Mouse (Mus musculus) fat pad, adult 2 months (tissue): ENCODE measurements at regions not wholly inside any gene's neighbourhood (a gene's known extent, or its start where the extent isn't known, plus 50 kb on each side); places are given as distances from the start of the nearest gene placed in this dataset.

Experiments used
- DNase-seq: peaks from one replicate; pipeline ENCODE4 v3.0.0-alpha.2; 2011; ENCODE audit warnings: low read depth, low spot score; ENCODE audit errors: extremely low read depth

DNA sequence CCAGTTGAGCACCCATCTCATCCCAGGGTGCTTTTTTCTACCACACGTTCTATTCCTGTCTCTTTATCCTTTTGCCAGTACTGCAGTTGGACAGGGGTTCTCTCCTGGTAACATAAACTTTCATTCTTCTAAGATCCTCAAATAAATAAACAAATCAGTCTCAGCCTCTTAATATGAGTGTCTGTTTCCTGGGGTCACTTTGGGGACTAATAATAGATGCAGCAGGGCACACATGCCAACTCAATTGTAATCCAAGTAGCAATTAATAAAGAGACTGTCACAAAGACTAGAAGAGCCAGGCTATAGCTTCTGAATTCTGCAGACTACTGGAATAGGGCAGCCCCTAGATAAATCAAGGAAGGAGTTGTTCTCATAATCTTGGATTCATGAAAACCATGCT, 108.9 kb downstream of the Uchl5 start:
- no peak for DNase-seq

DNA sequence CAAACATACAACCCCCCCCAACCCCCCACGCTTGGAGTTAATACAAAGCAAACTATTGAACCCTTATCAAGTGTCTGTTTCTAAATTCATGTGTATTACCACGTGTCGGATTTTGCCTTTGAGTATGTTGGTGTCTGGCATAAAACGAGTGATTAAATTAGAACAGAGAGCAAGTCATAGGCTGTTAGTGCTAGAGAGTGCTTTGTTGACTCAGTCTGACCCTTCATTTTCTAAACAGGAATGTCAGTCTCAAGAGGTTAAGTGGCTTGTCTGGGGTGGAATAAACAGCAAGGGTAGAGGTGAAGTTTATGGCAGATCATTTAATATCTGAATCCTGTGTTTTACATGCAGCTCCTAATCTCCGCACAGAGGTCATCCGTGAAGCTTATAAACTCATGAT, 104.1 kb downstream of the Uchl5 start:
- DNase-seq, result no peak

DNA sequence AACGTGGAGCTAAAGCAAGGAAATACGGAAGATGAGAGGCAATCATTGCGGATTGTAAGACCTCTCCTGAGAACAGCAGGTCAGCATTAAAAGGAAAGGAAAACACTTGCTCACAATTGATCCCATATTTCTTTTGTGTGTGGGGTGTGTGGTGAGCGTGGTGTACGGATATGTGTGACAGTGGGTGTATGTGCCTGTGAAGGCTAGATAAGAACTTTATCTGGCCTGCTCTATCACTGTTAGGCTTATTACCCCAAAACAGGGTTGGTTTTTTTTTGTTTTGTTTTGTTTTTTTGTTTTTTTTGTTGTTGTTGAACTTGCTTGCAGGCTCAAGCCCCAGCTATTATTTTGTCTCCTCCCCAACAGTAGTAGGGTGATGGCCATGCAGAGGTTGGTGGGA, 102.5 kb downstream of the Uchl5 start:
- no peak for DNase-seq

- no peak for DNase-seq
Measured at GRCm38 (mm10) chr1:143878266-143878665, 101.2 kb downstream of the Uchl5 start.

DNA sequence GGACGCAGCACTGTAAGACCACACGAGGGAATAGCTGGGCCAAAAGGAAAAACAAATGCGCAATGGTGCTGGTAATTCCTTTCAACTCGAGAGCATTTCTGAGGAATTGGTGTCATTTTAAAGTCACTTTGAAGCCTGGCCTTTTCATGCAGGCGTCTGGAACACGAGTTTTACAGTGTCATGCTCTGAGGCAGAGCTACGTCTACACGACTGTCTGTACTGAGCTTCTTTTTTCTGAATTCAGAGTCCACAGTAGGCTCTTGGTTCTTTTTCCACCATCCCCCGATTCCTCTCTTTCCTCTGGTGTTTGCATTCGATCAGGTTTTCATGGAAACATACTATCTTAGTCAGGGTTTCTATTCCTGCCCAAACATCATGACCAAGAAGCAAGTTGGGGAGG, 83.2 kb downstream of the Uchl5 start:
- no peak for DNase-seq

DNA sequence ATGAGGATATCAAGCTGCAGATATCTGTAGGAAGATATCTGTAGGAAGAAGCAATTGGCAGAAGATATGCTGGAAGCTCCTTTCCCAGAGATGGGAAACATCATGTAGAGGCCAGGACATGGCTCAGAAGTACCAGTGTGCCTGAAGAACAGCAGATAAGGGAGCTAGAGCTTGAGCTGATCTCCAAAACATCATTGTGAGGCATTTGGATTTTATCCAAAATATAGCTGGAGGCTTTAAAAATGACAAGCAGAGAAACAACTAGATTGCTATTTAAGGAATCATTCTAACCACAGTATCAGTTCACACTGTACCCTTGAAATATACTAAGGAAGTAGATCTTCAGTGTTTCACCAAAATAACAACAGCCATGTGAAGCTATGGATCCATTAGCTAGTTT, 81.5 kb downstream of the Uchl5 start:
- no peak for DNase-seq
